Mouse (Mus musculus) hindbrain, embryonic 16.5 days (tissue): ENCODE results near the gene Edaradd. TPM values are rescaled to one million over a fixed set of nuclear protein-coding genes. Genes with fewer than 3 reads are reported as not detected.

Experiments used
- ATAC-seq: fragments of 200-750 bp; cut with Nextera tagmentation; 2 replicates; pipeline ENCODE4 v1.8.0; 2017; ENCODE audit warnings: moderate TSS enrichment, moderate library complexity
- H3K27ac ChIP-seq: fragments of 300-500 bp; sonication (generic); 2 replicates; pipeline ENCODE4 v1.5.1; 2014; ENCODE audit warnings: low read depth, mild to moderate bottlenecking, control low read depth, low read length, moderate library complexity
- H3K27me3 ChIP-seq: fragments of 300-500 bp; sonication (generic); replicated peaks from 2 replicates; pipeline ENCODE4 v1.6.1; 2014; ENCODE audit warnings: low read length; ENCODE audit not compliant: control insufficient read depth, insufficient read depth
- H3K36me3 ChIP-seq: fragments of 300-500 bp; sonication (generic); 2 replicates; pipeline ENCODE4 v1.6.1; 2014; ENCODE audit warnings: mild to moderate bottlenecking, low read length, moderate library complexity, mixed read lengths; ENCODE audit not compliant: control insufficient read depth, insufficient read depth
- H3K4me1 ChIP-seq: fragments of 300-500 bp; sonication (generic); 2 replicates; pipeline ENCODE4 v1.6.1; 2014; ENCODE audit warnings: low read depth, low read length; ENCODE audit not compliant: control insufficient read depth, insufficient read depth
- H3K4me2 ChIP-seq: fragments of 300-500 bp; sonication (generic); 2 replicates; pipeline ENCODE4 v1.6.1; 2014; ENCODE audit warnings: mild to moderate bottlenecking, low read length, control low read depth, moderate library complexity
- H3K4me3 ChIP-seq: fragments of 300-500 bp; sonication (generic); 2 replicates; pipeline ENCODE4 v1.5.1; 2014; ENCODE audit warnings: mild to moderate bottlenecking, low read length, control low read depth, moderate library complexity
- H3K9ac ChIP-seq: fragments of 300-500 bp; sonication (generic); 2 replicates; pipeline ENCODE4 v1.6.1; 2014; ENCODE audit warnings: low read depth, mild to moderate bottlenecking, control low read depth, low read length, moderate library complexity
- H3K9me3 ChIP-seq: fragments of 300-500 bp; sonication (generic); 2 replicates; pipeline ENCODE4 v1.6.1; 2014; ENCODE audit warnings: mild to moderate bottlenecking, low read length, moderate library complexity; ENCODE audit not compliant: control insufficient read depth
- WGBS: fragments of 180-500 bp; shearing (Covaris S2); extraction: QIAGEN DNeasy Blood & Tissue Kit; methylation state at CpG from one replicate; pipeline ENCODE4 v1.1.7; 2014; 5-methylcytosine and 5-hydroxymethylcytosine counted together
- polyA plus RNA-seq: library from polyadenylated mRNA; unstranded; fragments of >200 nt; fragmentation: Nextera tagmentation; extraction: Ambion mirVana; gene quantifications from 2 replicates; pipeline ENCODE4 v1.2.1, GENCODE M21; 2015

Gene Edaradd
- polyA plus RNA-seq, result 2.0 and 2.1 TPM in 2 replicates

- peak within 1 kb of the TSS; percentile 99 for H3K4me2 ChIP-seq
- H3K9me3 ChIP-seq, result no peaks in the 10 kb centered on the region
- H3K27ac ChIP-seq, result no peak within 1 kb of the TSS
- peak within 1 kb of the TSS; percentile 73 for H3K9ac ChIP-seq
- peak; percentile 85 for ATAC-seq
- H3K27me3 ChIP-seq, result no peaks in the 10 kb centered on the region
- 0% methylated on average over 35 of the region's 35 CpGs for WGBS
- no peaks in the 10 kb centered on the region for H3K4me1 ChIP-seq
- H3K4me3 ChIP-seq, result peak within 1 kb of the TSS; percentile 64
- no peaks in the 10 kb centered on the region for H3K36me3 ChIP-seq
Observed at GRCm38 (mm10) chr13:12519955-12520584, at the start of gene Edaradd. TSS of gene Edaradd (minus strand) at chr13:12520438.

DNA sequence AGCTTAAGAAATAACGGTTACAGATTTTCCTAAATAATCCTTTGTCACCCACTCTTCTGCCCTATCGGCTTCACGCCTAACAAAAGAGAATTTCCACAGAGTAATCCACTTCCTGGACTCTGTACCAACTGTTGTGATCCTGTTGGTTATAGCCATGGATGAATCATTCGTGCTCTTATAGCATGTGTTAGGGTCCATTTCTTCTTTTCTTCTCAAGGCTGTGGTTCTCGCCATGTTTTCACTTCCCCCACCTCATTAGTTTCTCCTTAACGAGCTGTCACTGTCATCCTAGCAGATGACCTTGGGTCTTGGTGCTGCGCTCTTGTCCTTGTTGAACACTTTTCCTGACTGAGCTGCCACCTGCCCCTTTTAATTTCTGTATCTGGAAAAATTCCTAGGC is 49.5 kb upstream of the Edaradd start:
- H3K9ac ChIP-seq, result no peak overlapping the region
- no peaks in the 10 kb centered on the region for H3K27me3 ChIP-seq
- H3K4me3 ChIP-seq, result no peak overlapping the region
- 79% methylated on average over 7 of the region's 7 CpGs for WGBS
- H3K4me1 ChIP-seq, result peaks cover 10% of the 10 kb centered on the region
- no peaks in the 10 kb centered on the region for H3K36me3 ChIP-seq
- H3K9me3 ChIP-seq, result no peaks in the 10 kb centered on the region
- ATAC-seq, result no peak
- no peak overlapping the region for H3K27ac ChIP-seq
- no peak overlapping the region for H3K4me2 ChIP-seq

- Histone ChIP-seq H3K36me3 (no peaks in the 10 kb centered on the region), H3K4me3 (no peak overlapping the region), H3K4me1 (peaks cover 10% of the 10 kb centered on the region), H3K4me2 (no peak overlapping the region), H3K27ac (no peak overlapping the region), H3K9ac (no peak overlapping the region), H3K9me3 (no peaks in the 10 kb centered on the region), H3K27me3 (no peaks in the 10 kb centered on the region)
- ATAC-seq, result no peak
- WGBS, result 75% methylated on average over 9 of the region's 9 CpGs
Observed at GRCm38 (mm10) chr13:12568597-12569469, 48.6 kb upstream of the Edaradd start.

GRCm38 (mm10) chr13:12567936-12568335 is 47.7 kb upstream of the Edaradd start:
- no peaks in the 10 kb centered on the region for H3K36me3 ChIP-seq
- H3K27me3 ChIP-seq, result no peaks in the 10 kb centered on the region
- WGBS, result 80% methylated on average over 1 of the region's 1 CpGs
- no peak overlapping the region for H3K4me2 ChIP-seq
- H3K9ac ChIP-seq, result no peak overlapping the region
- peaks cover 10% of the 10 kb centered on the region for H3K4me1 ChIP-seq
- H3K9me3 ChIP-seq, result no peaks in the 10 kb centered on the region
- H3K4me3 ChIP-seq, result no peak overlapping the region
- no peak for ATAC-seq
- no peak overlapping the region for H3K27ac ChIP-seq

DNA sequence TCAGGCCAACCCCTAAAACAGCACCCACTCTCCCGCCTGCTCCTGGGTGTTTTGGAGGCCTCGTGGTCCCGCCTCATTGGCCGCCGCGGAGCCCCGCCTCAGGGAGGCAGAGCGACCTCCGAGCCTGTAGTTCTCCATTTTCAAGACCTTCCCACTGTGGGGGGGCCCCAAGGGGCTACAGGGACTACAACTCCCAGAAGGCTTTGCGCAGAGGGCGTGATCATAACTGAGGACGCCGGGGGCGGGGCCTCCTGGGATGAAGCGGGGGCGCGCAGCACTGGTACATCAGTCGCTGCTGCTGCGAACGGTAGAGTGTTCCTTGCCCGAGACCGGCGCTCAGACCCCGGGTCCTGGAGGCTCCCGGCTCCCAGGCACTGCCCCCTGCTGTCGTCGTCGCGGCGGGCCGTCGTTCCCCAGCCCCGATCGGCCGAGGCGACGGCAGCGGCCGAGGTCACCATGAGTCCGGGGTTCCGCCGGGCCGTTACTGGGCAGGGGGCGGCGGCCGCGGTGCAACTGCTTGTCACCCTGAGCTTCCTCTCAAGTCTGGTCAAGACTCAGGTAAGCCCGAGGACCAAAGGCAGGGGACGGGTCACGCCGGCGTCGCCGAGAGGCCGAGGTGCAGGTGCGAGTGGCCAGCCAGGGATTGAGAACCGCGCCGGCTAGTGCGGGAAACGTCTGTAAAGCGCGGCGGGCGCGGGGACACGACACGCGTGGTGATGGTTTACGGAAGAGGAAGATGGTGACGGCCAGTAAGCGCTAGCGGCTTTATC is 45.6 kb upstream of the Edaradd start, which contains the start of gene Ero1lb:
Gene Ero1lb (plus strand): TSS at position 254 of the 770 bp plus-strand sequence.
- under 1% methylated on average over 49 of the region's 73 CpGs for WGBS
- peak; percentile 98 for ATAC-seq

GRCm38 (mm10) chr13:12562256-12562655 is 42.0 kb upstream of the Edaradd start:
- no peaks in the 10 kb centered on the region for H3K36me3 ChIP-seq
- H3K27me3 ChIP-seq, result no peaks in the 10 kb centered on the region
- no peaks in the 10 kb centered on the region for H3K9me3 ChIP-seq
- H3K9ac ChIP-seq, result no peak overlapping the region
- no peak overlapping the region for H3K4me2 ChIP-seq
- no peak overlapping the region for H3K4me3 ChIP-seq
- WGBS, result 89% methylated on average over 4 of the region's 4 CpGs
- ATAC-seq, result no peak
- H3K4me1 ChIP-seq, result peaks cover 10% of the 10 kb centered on the region
- H3K27ac ChIP-seq, result no peak overlapping the region

More for the DNA sequence above, 45.6 kb upstream of the Edaradd start, which contains the start of gene Ero1lb:
- Histone ChIP-seq H3K4me1 (peaks cover 10% of the 10 kb centered on the region), H3K9ac (peak within 1 kb of the TSS; percentile 90), H3K4me3 (peak within 1 kb of the TSS; percentile 92), H3K27ac (peak within 1 kb of the TSS; percentile 66), H3K9me3 (no peaks in the 10 kb centered on the region), H3K36me3 (no peaks in the 10 kb centered on the region), H3K27me3 (no peaks in the 10 kb centered on the region), H3K4me2 (peak within 1 kb of the TSS; percentile 82)

DNA sequence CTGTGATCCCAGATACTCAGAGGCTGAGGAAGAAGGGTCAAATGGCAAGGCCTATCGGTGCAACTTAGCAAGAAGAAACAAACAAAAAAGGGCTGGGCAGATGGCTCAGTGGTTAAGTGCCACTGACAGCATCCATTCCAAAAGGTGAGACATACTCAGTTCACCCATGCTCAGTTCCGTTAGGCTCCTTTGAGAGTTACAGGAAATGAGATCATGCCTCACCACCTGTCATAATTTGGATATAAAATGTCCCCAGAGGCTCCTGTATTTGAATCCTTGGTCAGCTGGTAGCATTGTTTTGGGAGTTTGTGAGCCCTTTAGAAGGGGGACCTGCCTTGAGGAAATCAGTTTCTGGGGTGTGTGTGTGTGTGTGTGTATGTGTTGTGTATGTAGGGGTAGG is 41.5 kb upstream of the Edaradd start:
- H3K36me3 ChIP-seq, result no peaks in the 10 kb centered on the region
- no peak for ATAC-seq
- WGBS, result 63% methylated on average over 2 of the region's 2 CpGs
- H3K9ac ChIP-seq, result no peak overlapping the region
- H3K4me2 ChIP-seq, result no peak overlapping the region
- no peak overlapping the region for H3K4me3 ChIP-seq
- H3K27me3 ChIP-seq, result no peaks in the 10 kb centered on the region
- no peaks in the 10 kb centered on the region for H3K9me3 ChIP-seq
- H3K4me1 ChIP-seq, result peaks cover 6% of the 10 kb centered on the region
- no peak overlapping the region for H3K27ac ChIP-seq

- 64% methylated on average over 6 of the region's 6 CpGs for WGBS
- no peak overlapping the region for H3K27ac ChIP-seq
- H3K4me1 ChIP-seq, result no peaks in the 10 kb centered on the region
- no peaks in the 10 kb centered on the region for H3K27me3 ChIP-seq
- no peaks in the 10 kb centered on the region for H3K36me3 ChIP-seq
- no peak overlapping the region for H3K4me2 ChIP-seq
- no peak overlapping the region for H3K4me3 ChIP-seq
- no peaks in the 10 kb centered on the region for H3K9me3 ChIP-seq
- no peak for ATAC-seq
- no peak overlapping the region for H3K9ac ChIP-seq
Observed at GRCm38 (mm10) chr13:12559462-12560120, 39.4 kb upstream of the Edaradd start.
